Mouse (Mus musculus) mouse trophoblast stem cell (cell line): ENCODE data around the gene Adcy5.

Experiments used
- in situ Hi-C, 2 experiments: fragments of 300-500 bp; cut with MseI, MboI; formaldehyde crosslinking; loops; 2 replicates in 1 of 2; 3 replicates in 1 of 2; pipeline ENCODE4 v1.15.1; 2025

Gene Adcy5

DNA sequence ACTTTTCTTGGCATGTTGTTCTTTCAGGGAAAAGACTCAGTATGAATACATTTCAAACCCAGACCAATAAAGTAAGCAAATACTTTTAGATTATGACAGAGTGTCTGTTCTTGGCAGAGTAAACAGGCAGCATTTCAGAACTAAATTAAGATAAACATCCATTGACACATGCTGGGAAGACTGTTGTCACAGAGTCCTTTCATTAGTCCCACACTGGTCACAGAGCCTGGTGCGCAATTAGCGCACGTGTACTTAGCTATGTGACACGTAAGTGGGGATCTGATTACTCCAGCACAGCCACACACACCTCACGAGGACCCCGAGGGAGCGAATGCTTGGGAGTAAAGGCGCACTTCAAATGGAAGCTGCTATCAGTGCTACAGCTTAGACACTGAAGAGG, 156.9 kb downstream of the Adcy5 start:
- in situ Hi-C loops, result loop anchor here in 1 of 2 experiments (10.0 kb wide), 1 partner anchor 223 kb away; no protein-coding TSS in a partner anchor

DNA sequence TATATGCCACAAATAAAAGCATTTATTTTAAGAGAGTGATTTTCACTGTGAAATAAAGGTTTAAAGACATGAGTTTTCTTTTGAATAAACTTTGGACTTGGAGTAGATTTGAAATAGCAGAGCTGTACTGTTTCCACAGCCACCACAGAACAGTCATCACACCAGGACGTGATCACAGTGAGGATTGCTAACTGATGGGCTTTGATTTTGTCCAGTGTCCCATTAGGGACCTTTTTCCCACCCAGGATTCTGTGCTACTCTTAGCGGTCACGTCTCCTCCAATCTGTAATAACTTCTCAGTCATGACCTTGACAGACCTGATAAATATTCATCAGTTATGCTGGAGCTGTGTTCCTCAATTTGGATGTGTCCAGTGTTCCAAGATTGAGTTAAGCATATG, 160.8 kb downstream of the Adcy5 start:
- in situ Hi-C loops, result loop anchor here in 1 of 2 experiments (10.0 kb wide), 1 partner anchor 219 kb away; no protein-coding TSS in a partner anchor

DNA sequence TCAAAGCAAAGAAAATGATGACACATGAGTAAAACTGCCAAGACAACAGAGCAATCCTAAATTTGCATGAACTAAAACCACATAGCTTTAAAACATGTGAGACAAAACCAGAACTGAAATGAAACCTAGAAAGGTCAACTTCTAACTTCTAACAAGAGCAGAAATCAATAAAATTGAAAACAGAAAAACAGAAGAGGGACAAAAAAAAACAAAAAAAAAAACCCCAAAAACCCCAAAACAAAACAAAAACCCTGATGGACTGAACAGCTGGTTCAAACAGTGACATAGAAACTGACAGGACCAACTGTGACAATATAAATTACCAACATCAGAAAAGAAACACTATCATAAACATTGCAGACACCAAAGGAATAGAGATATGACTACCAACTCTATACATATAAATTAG, 162.2 kb downstream of the Adcy5 start:
- in situ Hi-C loops, result loop anchor here in 1 of 2 experiments (10.0 kb wide), 1 partner anchor 218 kb away; no protein-coding TSS in a partner anchor

DNA sequence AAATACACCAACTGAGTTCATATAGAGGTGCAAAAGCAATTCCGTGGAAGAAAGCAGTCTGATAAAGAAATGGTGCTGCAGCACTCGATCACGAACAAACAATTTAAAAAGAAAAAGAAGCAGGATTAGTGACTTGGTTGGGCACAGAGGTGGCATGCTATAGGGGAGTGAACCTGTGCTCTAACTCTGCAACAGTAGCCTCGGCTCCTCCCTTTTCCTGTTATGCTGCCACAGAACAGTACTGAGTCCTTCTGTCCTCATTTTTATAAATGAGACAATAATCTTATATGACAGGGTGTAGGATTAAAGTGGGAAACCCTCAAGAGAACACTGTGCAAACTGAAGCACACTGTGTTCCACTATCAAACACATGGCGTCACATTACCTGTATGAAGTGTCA, 162.8 kb downstream of the Adcy5 start:
- in situ Hi-C loops, result loop anchor here in 1 of 2 experiments (10.0 kb wide), 1 partner anchor 217 kb away; no protein-coding TSS in a partner anchor

DNA sequence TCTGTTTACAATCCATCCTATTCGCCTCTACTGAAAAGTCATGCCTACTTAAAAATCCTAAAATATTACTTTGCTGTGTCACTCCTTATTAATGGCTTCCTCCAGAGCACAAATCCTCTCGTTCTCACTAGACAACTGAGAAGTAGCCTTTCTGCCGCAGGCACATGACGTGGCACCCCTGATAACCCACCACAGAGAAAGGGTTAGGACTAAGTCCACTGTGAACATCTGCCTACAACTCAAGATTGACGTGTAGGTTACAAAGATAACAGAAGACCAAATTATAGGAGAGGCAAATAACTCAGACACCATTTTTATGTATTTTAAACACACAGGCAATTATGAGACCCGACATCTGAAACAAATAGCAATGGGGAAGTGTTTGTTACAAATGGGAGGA, 163.7 kb downstream of the Adcy5 start:
- in situ Hi-C loops, result loop anchor here in 1 of 2 experiments (10.0 kb wide), 1 partner anchor 216 kb away; no protein-coding TSS in a partner anchor

DNA sequence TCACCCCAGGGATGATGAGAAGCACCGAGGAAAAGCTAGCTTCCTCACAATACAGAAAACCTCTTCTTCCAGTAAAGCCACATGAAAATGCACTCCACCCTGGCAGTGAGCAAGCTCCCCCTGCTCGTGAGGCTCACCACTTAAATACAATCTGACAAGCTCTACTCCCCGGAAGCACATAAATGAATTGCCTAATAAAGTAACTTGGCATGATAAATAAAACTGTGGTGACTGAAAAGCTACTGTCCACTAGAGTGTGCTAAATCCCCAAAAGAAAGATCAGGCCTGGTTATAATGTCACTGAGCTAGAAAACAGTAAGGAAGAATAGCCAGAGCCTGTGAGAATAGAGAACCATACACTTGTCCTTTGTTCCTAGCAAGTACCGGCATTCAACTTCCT, 164.7 kb downstream of the Adcy5 start:
- in situ Hi-C loops, result loop anchor here in 1 of 2 experiments (10.0 kb wide), 1 partner anchor 215 kb away; no protein-coding TSS in a partner anchor

DNA sequence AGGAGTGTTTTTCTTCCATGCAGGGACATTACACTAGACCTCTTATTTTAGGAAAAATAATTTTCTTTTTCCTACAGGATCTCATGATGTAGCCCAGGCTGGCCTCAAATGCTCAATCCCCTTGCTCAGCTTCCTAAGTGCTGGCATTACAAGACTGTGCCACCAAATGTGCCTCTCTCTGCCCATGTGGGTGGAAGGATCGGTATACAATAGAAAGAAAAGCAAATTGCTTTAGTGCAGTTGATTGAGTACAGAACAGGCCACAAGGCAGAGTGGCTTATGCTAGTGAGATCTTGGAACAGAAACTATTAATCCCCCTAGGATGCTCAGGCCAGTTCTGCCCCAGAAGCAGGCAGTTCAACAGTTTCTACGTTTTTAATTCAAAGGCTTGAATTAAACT, 165.1 kb downstream of the Adcy5 start:
- in situ Hi-C loops, result loop anchor here in 1 of 2 experiments (10.0 kb wide), 1 partner anchor 215 kb away; no protein-coding TSS in a partner anchor

DNA sequence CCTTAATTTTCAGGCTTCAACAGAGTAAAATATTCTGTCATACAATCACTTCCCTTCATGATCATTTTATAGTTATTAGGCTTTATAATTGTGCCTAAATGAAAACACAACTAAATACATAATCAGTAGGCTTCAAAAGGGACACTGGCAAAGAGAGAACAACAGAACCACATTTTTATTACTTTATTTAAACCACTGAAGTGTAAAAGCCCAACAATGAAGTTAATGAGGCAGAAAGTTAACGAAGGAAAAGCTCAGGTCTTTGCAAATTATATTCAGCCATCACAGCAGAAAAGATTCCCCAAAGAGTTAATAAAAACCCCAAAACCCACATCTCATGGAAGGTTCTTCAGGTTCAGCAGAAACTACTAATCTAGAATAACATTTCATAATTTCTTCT, 175.8 kb downstream of the Adcy5 start:
- in situ Hi-C loops, result no loop called here
